Mouse (Mus musculus): ENCODE measurements at regions not wholly inside any gene's neighbourhood (a gene's known extent, or its start where the extent isn't known, plus 50 kb on each side); places are given as distances from the start of the nearest gene placed in this dataset.

- Histone ChIP-seq H3K36me3 (ENCODE audit: control insufficient read depth, insufficient read depth, low read length) (no peaks in the 10 kb centered on the region), H3K4me1 (ENCODE audit: control insufficient read depth, insufficient read depth, low read length) (no peaks in the 10 kb centered on the region), H3K27me3 (ENCODE audit: control insufficient read depth, insufficient read depth, low read length) (no peaks in the 10 kb centered on the region), H3K9me3 (replicated peaks; ENCODE audit: control insufficient read depth, low read length) (no peaks in the 10 kb centered on the region), H3K4me2 (ENCODE audit: low read depth, low read length) (no peak overlapping the region), H3K4me3 (replicated peaks; ENCODE audit: low read length) (no peak overlapping the region), H3K9ac (ENCODE audit: low read length) (no peak overlapping the region), H3K27ac (ENCODE audit: low read length) (no peak overlapping the region)
- no peak for ATAC-seq (ENCODE audit: insufficient read depth, low FRiP score)
- WGBS: 68% methylated on average over 2 of the region's 2 CpGs
Observed at GRCm38 (mm10) chr1:81618880-81619279, 542.1 kb downstream of the Nyap2 start.

GRCm38 (mm10) chr1:81624141-81624540 lies 547.4 kb downstream of the Nyap2 start:
- Histone ChIP-seq H3K4me2 (ENCODE audit: low read depth, low read length) (no peak overlapping the region), H3K27ac (ENCODE audit: low read length) (no peak overlapping the region), H3K9ac (ENCODE audit: low read length) (no peak overlapping the region), H3K27me3 (ENCODE audit: control insufficient read depth, insufficient read depth, low read length) (no peaks in the 10 kb centered on the region), H3K4me1 (ENCODE audit: control insufficient read depth, insufficient read depth, low read length) (no peaks in the 10 kb centered on the region), H3K9me3 (replicated peaks; ENCODE audit: control insufficient read depth, low read length) (no peaks in the 10 kb centered on the region), H3K36me3 (ENCODE audit: control insufficient read depth, insufficient read depth, low read length) (no peaks in the 10 kb centered on the region), H3K4me3 (replicated peaks; ENCODE audit: low read length) (no peak overlapping the region)
- ATAC-seq (ENCODE audit: insufficient read depth, low FRiP score): no peak; the same call in 1 of the 2 replicates
- 75% methylated on average over 4 of the region's 4 CpGs for WGBS

GRCm38 (mm10) chr1:81632704-81633103 lies 556.0 kb downstream of the Nyap2 start:
- Histone ChIP-seq H3K4me2 (ENCODE audit: low read depth, low read length) (no peak overlapping the region), H3K27me3 (ENCODE audit: control insufficient read depth, insufficient read depth, low read length) (no peaks in the 10 kb centered on the region), H3K36me3 (ENCODE audit: control insufficient read depth, insufficient read depth, low read length) (no peaks in the 10 kb centered on the region), H3K27ac (ENCODE audit: low read length) (no peak overlapping the region), H3K4me1 (ENCODE audit: control insufficient read depth, insufficient read depth, low read length) (no peaks in the 10 kb centered on the region), H3K4me3 (replicated peaks; ENCODE audit: low read length) (no peak overlapping the region), H3K9me3 (replicated peaks; ENCODE audit: control insufficient read depth, low read length) (no peaks in the 10 kb centered on the region), H3K9ac (ENCODE audit: low read length) (no peak overlapping the region)
- ATAC-seq (ENCODE audit: insufficient read depth, low FRiP score): no peak
- 54% methylated on average over 1 of the region's 1 CpGs for WGBS

GRCm38 (mm10) chr1:81637357-81637756 lies 560.6 kb downstream of the Nyap2 start:
- H3K9me3 ChIP-seq (replicated peaks; ENCODE audit: control insufficient read depth, low read length): no peaks in the 10 kb centered on the region
- 89% methylated on average over 5 of the region's 5 CpGs for WGBS
- no peaks in the 10 kb centered on the region for H3K27me3 ChIP-seq (ENCODE audit: control insufficient read depth, insufficient read depth, low read length)
- no peaks in the 10 kb centered on the region for H3K4me1 ChIP-seq (ENCODE audit: control insufficient read depth, insufficient read depth, low read length)
- H3K4me2 ChIP-seq (ENCODE audit: low read depth, low read length): no peak overlapping the region
- no peak overlapping the region for H3K9ac ChIP-seq (ENCODE audit: low read length)
- no peak for ATAC-seq (ENCODE audit: insufficient read depth, low FRiP score)
- no peaks in the 10 kb centered on the region for H3K36me3 ChIP-seq (ENCODE audit: control insufficient read depth, insufficient read depth, low read length)
- no peak overlapping the region for H3K4me3 ChIP-seq (replicated peaks; ENCODE audit: low read length)
- H3K27ac ChIP-seq (ENCODE audit: low read length): no peak overlapping the region

GRCm38 (mm10) chr1:81652990-81653717 lies 576.4 kb downstream of the Nyap2 start:
- Histone ChIP-seq H3K4me3 (replicated peaks; ENCODE audit: low read length) (no peak overlapping the region), H3K9ac (ENCODE audit: low read length) (no peak overlapping the region), H3K4me1 (ENCODE audit: control insufficient read depth, insufficient read depth, low read length) (no peaks in the 10 kb centered on the region), H3K27ac (ENCODE audit: low read length) (no peak overlapping the region), H3K4me2 (ENCODE audit: low read depth, low read length) (no peak overlapping the region), H3K36me3 (ENCODE audit: control insufficient read depth, insufficient read depth, low read length) (no peaks in the 10 kb centered on the region), H3K27me3 (ENCODE audit: control insufficient read depth, insufficient read depth, low read length) (no peaks in the 10 kb centered on the region), H3K9me3 (replicated peaks; ENCODE audit: control insufficient read depth, low read length) (no peaks in the 10 kb centered on the region)
- WGBS: 74% methylated on average over 9 of the region's 9 CpGs
- ATAC-seq (ENCODE audit: insufficient read depth, low FRiP score): no peak

- no peak for ATAC-seq (ENCODE audit: insufficient read depth, low FRiP score)
Observed at GRCm38 (mm10) chr1:81661245-81661644, 571.7 kb upstream of the Gm9747 start.

GRCm38 (mm10) chr1:81671142-81671541 lies 561.8 kb upstream of the Gm9747 start:
- 74% methylated on average over 2 of the region's 2 CpGs for WGBS
- no peaks in the 10 kb centered on the region for H3K4me1 ChIP-seq (ENCODE audit: control insufficient read depth, insufficient read depth, low read length)
- H3K9ac ChIP-seq (ENCODE audit: low read length): no peak overlapping the region
- no peak for ATAC-seq (ENCODE audit: insufficient read depth, low FRiP score)
- no peak overlapping the region for H3K4me3 ChIP-seq (replicated peaks; ENCODE audit: low read length)
- no peaks in the 10 kb centered on the region for H3K9me3 ChIP-seq (replicated peaks; ENCODE audit: control insufficient read depth, low read length)
- H3K4me2 ChIP-seq (ENCODE audit: low read depth, low read length): no peak overlapping the region
- H3K36me3 ChIP-seq (ENCODE audit: control insufficient read depth, insufficient read depth, low read length): no peaks in the 10 kb centered on the region
- H3K27me3 ChIP-seq (ENCODE audit: control insufficient read depth, insufficient read depth, low read length): no peaks in the 10 kb centered on the region
- no peak overlapping the region for H3K27ac ChIP-seq (ENCODE audit: low read length)

More at GRCm38 (mm10) chr1:81661245-81661644, 571.7 kb upstream of the Gm9747 start:
- H3K36me3 ChIP-seq (ENCODE audit: control insufficient read depth, insufficient read depth, low read length): no peaks in the 10 kb centered on the region
- H3K4me3 ChIP-seq (replicated peaks; ENCODE audit: low read length): no peak overlapping the region
- WGBS: 75% methylated on average over 4 of the region's 4 CpGs
- H3K4me2 ChIP-seq (ENCODE audit: low read depth, low read length): no peak overlapping the region
- no peaks in the 10 kb centered on the region for H3K9me3 ChIP-seq (replicated peaks; ENCODE audit: control insufficient read depth, low read length)
- H3K4me1 ChIP-seq (ENCODE audit: control insufficient read depth, insufficient read depth, low read length): no peaks in the 10 kb centered on the region
- H3K27ac ChIP-seq (ENCODE audit: low read length): no peak overlapping the region
- no peaks in the 10 kb centered on the region for H3K27me3 ChIP-seq (ENCODE audit: control insufficient read depth, insufficient read depth, low read length)
- no peak overlapping the region for H3K9ac ChIP-seq (ENCODE audit: low read length)

GRCm38 (mm10) chr1:81671725-81672124 lies 561.2 kb upstream of the Gm9747 start:
- whole genome bisulfite sequencing: 56% methylated on average over 3 of the region's 3 CpGs
- no peak for ATAC-seq (ENCODE audit: insufficient read depth, low FRiP score)
- H3K4me2 ChIP-seq (ENCODE audit: low read depth, low read length): no peak overlapping the region
- no peak overlapping the region for H3K9ac ChIP-seq (ENCODE audit: low read length)
- H3K27me3 ChIP-seq (ENCODE audit: control insufficient read depth, insufficient read depth, low read length): no peaks in the 10 kb centered on the region
- no peak overlapping the region for H3K27ac ChIP-seq (ENCODE audit: low read length)
- H3K36me3 ChIP-seq (ENCODE audit: control insufficient read depth, insufficient read depth, low read length): no peaks in the 10 kb centered on the region
- no peak overlapping the region for H3K4me3 ChIP-seq (replicated peaks; ENCODE audit: low read length)
- H3K9me3 ChIP-seq (replicated peaks; ENCODE audit: control insufficient read depth, low read length): no peaks in the 10 kb centered on the region
- H3K4me1 ChIP-seq (ENCODE audit: control insufficient read depth, insufficient read depth, low read length): no peaks in the 10 kb centered on the region

GRCm38 (mm10) chr1:81675576-81676342 lies 557.2 kb upstream of the Gm9747 start:
- H3K27me3 ChIP-seq (ENCODE audit: control insufficient read depth, insufficient read depth, low read length): no peaks in the 10 kb centered on the region
- H3K4me2 ChIP-seq (ENCODE audit: low read depth, low read length): no peak overlapping the region
- no peak overlapping the region for H3K27ac ChIP-seq (ENCODE audit: low read length)
- no peak overlapping the region for H3K4me3 ChIP-seq (replicated peaks; ENCODE audit: low read length)
- WGBS: 62% methylated on average over 5 of the region's 5 CpGs
- no peaks in the 10 kb centered on the region for H3K4me1 ChIP-seq (ENCODE audit: control insufficient read depth, insufficient read depth, low read length)
- H3K9me3 ChIP-seq (replicated peaks; ENCODE audit: control insufficient read depth, low read length): no peaks in the 10 kb centered on the region
- no peak overlapping the region for H3K9ac ChIP-seq (ENCODE audit: low read length)
- H3K36me3 ChIP-seq (ENCODE audit: control insufficient read depth, insufficient read depth, low read length): no peaks in the 10 kb centered on the region
- no peak for ATAC-seq (ENCODE audit: insufficient read depth, low FRiP score)

Data from stomach, embryonic 16.5 days (tissue).